Mouse (Mus musculus): ENCODE measurements at regions not wholly inside any gene's neighbourhood (a gene's known extent, or its start where the extent isn't known, plus 50 kb on each side); places are given as distances from the start of the nearest gene placed in this dataset.
A peak's percentile ranks its signal among the peaks of the same experiment; 100 is the strongest.

DNA sequence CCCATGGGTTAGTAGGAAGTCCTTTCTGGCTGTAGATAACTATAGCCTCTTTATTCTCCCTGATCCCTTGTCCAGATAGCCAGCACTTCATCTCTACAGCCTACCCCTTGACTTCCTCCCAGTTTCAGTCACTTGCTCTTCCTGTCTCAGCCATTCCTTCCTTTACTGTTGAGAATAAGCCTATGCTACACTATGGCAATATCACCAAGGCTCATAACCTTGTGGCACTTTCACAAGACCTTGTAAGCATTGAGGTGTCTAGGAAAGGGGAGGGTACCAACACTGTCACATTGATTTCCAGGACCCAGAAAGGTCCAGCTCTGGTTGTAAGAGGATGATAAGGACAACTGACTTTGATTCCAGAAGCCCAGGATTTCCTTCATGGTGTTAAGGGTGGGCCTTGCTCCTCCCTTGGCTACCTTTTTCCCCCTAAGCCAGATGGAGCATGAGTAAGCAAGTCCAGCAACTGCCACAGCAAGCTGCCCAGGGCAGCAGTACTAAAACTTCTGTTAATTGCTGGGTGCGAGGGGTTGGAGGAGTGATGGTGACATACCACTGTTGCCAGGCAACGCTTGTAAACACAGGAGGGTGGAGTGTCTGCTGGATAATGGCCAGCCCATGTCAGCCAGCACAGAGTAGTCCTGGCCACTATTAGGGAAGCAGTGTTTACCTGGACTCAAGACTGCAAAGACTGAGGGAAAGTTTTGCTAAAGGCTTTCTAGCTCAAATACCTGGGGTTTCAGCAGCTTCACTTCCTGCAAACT is 75.7 kb downstream of the Ankrd16 start:
- peak; percentile 69 for DNase-seq (ENCODE audit: low read depth, low spot score)

DNA sequence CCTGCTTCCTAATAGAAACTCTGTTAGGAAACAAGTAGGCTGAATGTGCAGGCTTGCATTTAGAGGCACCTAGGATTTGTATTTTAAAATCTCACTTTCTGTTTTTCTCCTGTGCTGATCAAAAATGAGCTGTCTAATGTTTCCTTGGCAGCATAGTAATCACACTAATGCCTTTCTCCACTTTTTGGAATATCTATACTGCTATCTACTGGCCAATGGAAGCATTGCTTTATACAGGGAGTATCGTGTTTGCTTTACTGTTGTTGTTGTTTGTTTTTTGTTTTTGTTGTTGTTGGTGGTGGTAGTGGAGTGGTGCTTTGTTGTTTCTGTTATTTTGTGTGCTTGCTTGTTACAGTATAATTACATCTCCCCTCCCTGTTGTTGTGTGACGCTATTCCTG is 92.3 kb downstream of the Ankrd16 start:
- DNase-seq (ENCODE audit: low read depth, low spot score), result no peak

DNA sequence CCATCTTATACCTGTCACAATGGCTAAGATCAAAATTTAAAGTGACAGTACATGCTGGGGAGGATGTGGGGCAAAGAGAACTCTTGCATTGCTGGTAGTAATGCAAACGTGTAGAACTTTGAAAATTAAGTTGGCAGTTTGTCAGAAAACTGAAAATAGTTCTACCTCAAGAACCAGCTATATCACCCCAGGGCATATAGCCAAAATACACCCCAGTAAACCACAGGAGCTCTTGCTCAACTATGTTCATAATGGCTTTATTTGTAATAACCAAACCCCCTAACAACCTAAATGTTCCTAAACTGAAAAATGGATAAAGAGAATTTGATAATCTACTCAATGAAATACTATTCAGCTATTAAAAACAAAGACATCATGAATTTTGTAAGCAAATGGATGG is 102.3 kb downstream of the Ankrd16 start:
- no peak for DNase-seq (ENCODE audit: low read depth, low spot score)

DNA sequence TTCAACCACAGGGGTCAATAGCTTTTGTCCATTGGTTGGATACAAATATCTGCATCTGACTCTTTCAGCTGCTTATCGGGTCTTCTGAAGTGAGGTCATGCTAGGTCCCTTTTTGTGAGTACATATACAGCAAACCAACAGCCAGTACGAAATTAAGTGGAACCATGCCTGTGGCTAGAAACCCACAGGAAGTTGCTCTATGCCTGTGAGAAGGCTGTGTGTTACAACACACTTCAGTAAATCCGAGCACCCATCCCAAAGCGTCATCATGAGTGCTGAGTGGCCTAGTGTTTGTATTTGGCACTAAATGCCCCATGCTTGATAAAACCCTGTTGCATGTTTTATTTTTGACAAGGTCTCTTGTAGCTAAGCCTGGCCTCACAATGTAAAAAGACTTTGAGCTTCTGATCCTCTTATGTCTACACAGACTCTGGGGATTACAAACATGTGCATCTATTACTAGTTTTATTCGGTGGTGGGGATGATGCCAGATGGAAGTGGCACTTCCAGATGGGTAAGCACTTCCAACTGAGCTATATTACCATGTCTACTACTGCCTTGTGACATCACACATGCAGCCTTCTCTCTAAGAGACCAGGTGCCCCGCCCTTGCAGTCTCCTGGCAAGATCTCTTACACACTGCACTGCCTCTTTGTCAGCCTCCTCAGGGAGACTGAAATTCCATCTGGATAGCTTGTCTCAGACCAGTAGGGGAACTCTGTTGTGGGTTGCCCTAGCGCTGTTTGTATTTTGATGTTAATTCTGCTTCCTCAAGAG is 117.3 kb downstream of the Ankrd16 start:
- no peak for DNase-seq (ENCODE audit: low read depth, low spot score)

DNA sequence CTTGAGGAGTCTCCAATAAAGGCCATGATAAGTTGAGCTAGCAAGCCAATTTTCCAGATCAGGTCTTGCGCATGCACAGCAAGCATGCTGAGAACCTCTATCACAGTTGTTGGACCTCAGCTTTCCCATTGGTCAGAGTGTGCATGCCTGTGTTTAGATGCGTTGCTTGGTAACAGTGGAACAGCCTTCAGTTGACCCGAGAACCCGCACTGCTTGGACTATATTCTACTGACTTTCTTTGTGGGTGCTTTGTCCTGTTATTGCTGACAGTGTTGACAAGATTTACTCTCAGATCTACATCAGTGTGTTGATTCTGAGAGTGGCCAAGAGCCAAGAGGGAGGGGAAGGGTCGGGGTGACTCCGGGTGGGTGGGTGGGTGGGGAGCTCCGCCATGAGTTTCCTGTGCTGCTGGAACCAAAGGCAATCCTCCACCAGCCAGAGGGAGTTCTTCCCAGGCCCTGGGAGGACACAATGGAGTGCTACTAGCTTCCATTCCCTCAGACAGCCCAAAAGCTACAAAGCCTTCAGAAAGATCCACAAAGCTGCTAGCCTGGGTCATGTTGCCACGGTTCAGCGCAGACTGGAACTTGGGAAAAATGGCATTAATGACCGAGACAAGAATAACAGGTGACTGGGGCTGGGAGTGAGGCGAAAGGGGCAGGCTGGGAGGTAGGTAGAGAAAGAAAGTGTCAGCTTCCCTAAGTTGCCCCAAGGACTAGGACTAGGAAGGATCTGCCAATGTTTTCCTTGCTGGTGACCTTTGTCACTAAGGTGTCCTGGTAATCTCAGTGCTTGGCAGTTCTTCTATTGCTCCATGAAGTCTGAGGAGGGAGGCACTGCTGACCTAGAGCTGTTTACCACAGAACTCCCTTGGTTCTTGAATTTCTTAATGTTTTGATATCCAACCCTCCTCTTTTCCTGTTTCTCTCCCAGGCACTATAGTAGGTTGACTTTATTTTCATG is 122.3 kb downstream of the Ankrd16 start:
- DNase-seq (ENCODE audit: low read depth, low spot score), result no peak

DNA sequence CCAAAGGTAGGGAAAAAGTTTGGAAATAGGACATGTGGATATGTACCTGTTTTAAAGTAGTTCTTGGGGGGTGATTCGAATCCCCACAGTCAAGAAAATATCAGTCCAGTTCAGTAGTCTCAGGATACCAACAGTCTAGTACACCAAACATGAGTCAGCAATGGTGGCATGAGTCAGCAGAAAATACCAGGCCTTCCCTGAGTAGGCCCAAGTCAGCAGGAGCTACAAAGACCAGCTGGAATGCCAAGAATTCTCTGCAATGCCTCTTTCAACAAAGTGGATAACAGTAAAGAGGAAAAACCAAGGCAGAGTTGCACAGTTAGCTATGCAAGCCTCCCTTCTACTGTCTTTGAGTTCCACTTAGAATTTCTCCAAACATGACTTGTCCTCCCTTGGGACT is 137.1 kb downstream of the Ankrd16 start:
- DNase-seq (ENCODE audit: low read depth, low spot score), result peak; percentile 16

DNA sequence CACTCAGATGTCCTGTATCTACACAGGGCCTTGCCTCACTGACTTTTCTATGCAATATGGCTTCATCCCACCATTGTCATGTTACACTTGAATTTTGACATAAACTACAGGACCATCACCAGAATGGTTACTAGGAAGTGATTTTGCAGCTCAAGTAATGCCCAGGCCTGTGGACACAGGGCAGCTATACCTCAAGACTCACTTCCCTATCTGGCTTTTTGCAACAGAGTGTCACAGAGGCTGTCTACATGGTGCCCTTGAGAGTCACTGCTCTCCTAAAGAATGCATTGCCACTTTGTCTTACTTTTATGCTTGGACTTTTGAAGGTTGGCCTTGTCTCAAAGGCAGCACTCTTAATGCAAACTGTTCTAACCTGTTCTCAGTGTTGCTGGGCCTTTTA is 139.7 kb downstream of the Ankrd16 start:
- DNase-seq (ENCODE audit: low read depth, low spot score), result no peak

DNA sequence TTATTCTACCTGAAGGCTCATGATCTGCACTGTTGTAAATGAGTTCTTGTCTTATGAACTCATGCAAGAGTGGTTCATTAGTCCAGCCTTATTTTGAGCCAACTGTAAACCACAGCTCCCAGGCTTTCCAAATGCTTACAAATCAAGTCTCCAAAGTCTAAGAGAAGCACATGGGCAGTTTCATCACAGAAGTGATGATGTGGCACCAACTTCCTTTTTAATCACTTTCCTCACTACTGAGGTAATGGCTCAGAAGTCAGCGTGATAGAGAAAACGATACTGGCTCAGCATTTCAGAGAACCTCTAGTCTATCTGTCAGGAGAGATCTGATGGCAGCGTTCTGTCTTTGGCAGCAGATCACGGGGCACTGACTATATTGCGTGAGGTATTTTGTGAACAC is 140.4 kb downstream of the Ankrd16 start:
- DNase-seq (ENCODE audit: low read depth, low spot score), result no peak

DNA sequence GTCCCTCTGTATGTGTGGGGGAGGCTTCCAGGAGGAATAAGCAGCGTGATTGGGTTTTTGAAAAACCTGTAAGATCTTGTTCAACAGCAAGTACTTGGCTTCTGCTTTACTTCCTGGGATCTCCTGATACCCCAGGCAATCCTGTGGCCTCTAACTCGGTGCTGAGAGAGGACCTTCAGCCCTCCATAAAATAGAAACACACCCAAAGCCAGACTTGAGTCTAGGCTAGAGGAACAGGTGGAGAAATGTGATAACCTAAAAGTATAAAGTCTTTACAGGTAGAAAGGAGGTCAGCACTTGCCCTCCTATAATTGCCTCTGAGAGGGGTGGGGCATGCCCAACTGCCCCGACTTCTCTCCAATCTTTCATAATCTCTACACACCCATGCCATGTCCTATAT is 183.1 kb downstream of the Ankrd16 start:
- no peak for DNase-seq (ENCODE audit: low read depth, low spot score)

DNA sequence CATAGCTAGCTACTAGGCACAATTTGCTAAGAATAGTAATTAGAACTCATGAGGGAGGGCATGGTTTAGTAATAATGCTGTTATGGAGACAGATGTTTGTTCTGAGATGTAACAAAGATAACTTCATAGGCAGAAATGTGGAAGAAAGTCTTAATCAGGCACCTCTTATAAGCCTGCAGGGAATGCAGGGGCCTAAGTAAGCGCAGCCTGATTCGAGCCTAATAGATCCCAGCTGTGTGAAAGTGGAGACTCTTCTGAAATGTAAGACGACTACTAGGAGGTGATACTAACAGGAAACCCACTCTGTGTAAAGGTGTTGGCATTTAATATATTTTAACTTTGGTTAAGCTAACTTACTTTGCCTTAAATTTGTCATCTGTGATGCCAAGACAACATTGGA is 187.7 kb downstream of the Ankrd16 start:
- peak; percentile 73 for DNase-seq (ENCODE audit: low read depth, low spot score)

DNA sequence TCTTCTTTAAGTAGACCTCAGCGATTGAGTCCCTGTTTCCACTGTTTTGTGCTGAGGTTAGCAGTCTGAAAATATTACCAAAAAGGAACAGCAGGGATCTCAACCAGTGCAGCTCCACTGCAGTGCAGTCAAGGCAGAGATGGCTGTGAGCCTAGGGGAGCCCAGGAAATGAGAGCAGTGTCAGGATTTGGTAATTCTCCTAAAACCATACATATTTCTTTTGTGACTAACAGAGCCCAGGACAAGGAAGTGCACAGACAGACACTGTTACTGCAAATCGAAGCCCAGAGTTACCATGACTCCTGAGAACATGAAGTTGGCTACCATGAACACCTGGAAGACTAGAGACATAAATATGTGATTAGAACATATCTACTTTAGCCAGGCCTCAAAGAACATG is 189.3 kb downstream of the Ankrd16 start:
- DNase-seq (ENCODE audit: low read depth, low spot score), result no peak

DNA sequence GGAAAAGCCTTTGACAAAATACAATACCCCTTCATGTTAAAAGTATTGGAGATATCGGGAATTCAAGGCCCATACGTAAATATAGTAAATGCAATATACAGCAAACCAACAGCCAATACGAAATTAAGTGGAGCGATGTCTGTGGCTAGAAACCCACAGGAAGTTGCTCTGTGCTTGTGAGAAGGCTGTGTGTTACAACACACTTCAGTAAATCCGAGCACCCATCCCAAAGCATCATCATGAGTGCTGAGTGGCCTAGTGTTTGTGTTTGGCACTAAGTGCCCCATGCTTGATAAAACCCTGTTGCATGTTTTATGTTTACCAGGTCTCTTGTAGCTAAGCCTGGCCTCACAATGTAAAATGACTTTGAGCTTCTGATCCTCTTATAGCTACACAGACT is 194.3 kb downstream of the Ankrd16 start:
- no peak for DNase-seq (ENCODE audit: low read depth, low spot score)

DNA sequence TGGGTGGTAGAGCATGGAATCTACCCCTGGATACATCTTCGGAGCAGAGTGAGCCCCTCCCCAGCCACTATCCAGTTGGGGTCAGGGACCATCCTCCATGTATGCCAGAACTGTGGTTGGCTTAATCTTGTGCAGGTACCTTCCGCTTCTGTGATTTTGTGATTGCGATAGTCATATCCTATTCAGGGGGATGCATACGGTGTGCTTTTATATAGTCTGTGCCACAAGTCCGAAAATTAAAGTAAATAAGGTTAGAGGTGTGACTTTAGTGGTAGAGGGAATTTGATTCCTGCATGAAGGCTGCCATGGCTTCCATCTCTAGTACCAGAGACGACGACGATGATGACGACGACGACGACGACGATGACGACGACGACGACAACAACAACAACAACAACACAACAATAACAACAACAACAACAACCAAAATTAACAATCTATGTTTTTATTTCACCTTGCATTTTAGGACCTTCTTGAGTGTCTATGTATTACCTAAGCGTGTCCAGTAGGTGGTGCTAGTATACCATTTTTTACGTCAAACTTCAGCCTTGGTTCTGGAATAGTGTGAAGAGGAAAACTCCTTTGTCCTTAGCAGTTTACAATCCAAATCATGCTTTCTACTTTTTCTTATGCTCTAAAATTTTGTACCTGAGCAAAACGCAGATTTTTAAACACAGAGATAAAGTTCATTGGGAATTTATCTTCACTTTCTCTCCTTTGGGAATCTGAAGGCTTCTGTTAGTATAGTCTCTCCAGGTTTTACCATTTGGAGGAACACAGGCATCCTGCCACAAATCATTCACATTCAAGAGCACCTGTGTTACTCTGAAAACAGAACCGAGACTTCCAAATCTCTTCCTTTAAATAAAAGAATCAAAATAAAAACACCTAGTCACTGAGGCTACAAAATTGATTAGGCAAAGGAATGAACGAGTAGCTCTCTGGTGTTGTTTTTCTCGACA is 224.5 kb downstream of the Ankrd16 start:
- DNase-seq (ENCODE audit: low read depth, low spot score), result peak; percentile 77

DNA sequence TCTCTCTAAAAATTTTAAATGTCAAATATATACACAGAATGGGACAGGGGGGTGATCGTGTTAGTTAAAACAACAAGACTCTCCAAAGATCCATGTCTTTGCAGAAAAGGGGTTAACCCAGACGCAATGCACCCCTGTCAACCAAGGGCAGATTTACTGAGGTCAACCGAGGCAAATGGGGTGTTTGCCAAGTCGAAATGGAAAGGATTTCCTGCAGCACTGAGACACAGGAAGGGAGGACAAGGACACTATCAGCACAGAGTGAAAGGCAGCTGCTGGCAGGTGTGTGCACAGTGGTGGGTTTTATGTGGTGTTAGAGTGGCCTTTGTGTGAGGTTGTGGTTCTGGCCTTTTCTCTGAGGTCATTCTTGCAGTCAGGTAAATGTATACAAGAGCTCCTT is 226.7 kb downstream of the Ankrd16 start:
- no peak for DNase-seq (ENCODE audit: low read depth, low spot score)

DNA sequence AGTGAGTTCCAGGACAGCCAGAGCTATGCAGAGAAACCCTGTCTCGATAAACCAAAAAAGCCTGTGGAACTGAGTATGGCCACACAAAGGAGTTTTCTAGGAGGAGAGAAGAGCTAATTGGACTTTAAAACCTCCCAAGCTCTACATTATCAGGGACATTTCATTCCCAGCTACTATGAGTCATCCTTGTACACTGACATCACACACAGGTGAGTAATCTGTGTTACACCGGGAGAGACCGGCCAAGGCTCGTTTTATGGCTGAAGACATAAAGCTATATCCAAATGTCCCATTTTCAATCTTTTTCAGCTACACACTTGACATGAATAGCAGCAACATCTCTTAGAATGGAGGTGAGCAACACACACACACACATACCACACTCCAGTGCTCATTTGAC is 229.5 kb downstream of the Ankrd16 start:
- no peak for DNase-seq (ENCODE audit: low read depth, low spot score)

DNA sequence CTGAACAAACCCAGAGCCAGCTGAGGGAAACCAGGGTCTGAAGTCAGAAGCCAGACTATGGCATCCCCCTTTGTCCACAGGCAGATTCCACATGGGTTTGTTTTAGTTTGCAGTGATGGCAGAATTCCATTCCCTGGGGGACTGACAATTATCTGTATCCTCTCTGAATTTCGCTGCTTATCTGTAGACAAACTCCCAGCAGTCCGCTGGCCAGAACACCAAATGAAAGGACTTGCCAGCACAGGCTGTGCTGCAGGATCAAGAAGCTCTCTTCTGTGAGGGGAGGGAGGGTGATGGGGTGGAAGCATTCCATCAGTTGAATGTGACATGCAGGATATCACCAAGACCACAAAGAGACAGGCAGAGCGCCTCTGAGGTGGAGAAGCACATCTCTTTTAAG is 233.8 kb downstream of the Ankrd16 start:
- DNase-seq (ENCODE audit: low read depth, low spot score), result no peak

DNA sequence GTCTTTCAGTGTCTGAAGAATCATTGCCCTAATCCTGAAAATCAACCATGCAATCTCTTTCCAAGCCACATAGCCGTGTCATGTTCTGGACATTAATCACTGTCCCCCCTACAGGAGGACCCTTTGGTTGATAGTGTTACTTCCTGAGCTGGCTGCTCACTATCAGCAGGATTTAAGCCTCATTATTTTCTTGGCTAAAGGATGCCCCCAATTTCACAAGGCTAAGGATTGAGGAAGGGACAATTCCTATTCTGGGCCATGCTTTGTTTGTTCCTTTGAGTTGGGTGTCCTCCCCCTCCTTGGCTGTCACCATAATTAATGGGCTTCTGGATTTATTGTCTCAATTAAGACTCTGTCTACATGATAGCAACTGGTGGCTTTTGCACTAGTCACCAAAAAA is 241.9 kb downstream of the Ankrd16 start:
- DNase-seq (ENCODE audit: low read depth, low spot score), result no peak

DNA sequence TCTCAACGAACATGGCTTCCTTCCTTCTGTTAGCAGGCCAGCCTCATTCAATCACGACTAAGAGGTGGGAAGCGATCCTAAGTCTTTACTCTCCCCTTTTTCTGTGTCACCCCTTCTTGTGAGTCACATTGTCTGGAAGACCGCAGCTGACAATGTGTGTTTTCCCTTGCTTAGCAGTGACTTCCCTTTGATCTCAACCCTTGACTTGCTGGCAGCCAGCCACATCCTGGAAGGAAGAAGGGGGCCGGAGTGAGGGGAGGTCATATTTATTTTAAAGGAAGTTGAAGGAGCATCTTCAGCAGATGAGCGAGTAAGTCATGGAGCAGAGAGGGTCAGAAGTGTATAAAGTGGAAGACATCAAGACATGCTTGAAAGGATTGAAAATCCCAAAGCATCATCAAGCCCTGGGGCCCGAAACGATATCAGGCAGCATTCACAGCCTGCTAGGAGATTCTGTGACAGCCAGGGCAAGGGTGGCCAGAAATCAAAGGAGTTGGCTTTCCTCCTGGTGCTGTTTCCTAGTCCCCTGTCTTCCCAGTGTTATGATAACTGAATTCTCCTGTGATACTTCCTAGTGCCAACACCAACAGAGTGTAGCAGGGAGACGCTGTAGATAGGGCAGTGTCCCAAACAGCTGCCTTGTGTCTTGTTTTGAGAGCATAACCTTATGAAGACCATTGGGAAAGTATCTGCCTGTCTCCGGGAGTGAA is 245.9 kb downstream of the Ankrd16 start:
- DNase-seq (ENCODE audit: low read depth, low spot score), result no peak

DNA sequence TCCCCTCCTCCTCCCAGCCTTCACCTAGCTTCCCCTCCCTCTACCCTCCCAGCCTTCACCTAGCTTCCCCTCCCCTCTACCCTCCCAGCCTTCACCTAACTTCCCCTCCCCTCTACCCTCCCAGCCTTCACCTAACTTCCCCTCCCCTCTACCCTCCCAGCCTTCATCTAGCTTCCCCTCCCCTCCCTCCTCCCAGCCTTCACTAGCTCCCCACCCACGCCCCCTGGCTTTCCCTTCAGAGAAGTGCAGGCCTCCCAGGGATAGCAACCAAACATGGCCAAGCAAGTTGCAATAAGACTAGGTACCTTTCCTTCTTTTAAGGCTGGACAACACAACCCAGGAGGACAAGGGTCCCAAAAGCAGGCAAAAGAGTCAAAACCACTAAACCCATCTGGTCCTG is 248.5 kb downstream of the Ankrd16 start:
- DNase-seq (ENCODE audit: low read depth, low spot score), result no peak

Measured in forelimb bud, embryonic 11.5 days (tissue).